Mouse (Mus musculus) limb, embryonic 11.5 days (tissue): ENCODE data around the gene Rpl38. TPM values are rescaled to one million over a fixed set of nuclear protein-coding genes. Genes with fewer than 3 reads are reported as not detected.
A peak's percentile ranks its signal among the peaks of the same experiment; 100 is the strongest.

Experiments
- ATAC-seq: fragments of 200-750 bp; cut with Nextera tagmentation; 2 replicates; pipeline ENCODE4 v1.8.0; 2017; ENCODE audit warnings: low read depth; ENCODE audit not compliant: insufficient number of reproducible peaks, low FRiP score, low TSS enrichment
- DNase-seq: peaks from one replicate; pipeline ENCODE4 v3.0.0-alpha.2; 2015; ENCODE audit warnings: low spot score
- H3K27ac ChIP-seq: fragments of 300-500 bp; sonication (generic); replicated peaks from 2 replicates; pipeline ENCODE4 v1.5.1; 2014; ENCODE audit warnings: low read depth, mild to moderate bottlenecking, low read length
- H3K27me3 ChIP-seq: fragments of 300-500 bp; sonication (generic); 2 replicates; pipeline ENCODE4 v1.6.1; 2014; ENCODE audit warnings: mild to moderate bottlenecking, low read length, mixed read lengths; ENCODE audit not compliant: control insufficient read depth, insufficient read depth
- H3K36me3 ChIP-seq: fragments of 300-500 bp; sonication (generic); 2 replicates; pipeline ENCODE4 v1.6.1; 2014; ENCODE audit warnings: mild to moderate bottlenecking, low read length, moderate library complexity, mixed read lengths; ENCODE audit not compliant: control insufficient read depth, insufficient read depth
- H3K4me1 ChIP-seq: fragments of 300-500 bp; sonication (generic); 2 replicates; pipeline ENCODE4 v1.6.1; 2014; ENCODE audit warnings: low read length, mixed read lengths; ENCODE audit not compliant: control insufficient read depth, insufficient read depth
- H3K4me2 ChIP-seq: fragments of 300-500 bp; sonication (generic); 2 replicates; pipeline ENCODE4 v1.6.1; 2014; ENCODE audit warnings: low read depth, mild to moderate bottlenecking, moderate library complexity; ENCODE audit not compliant: severe bottlenecking
- H3K4me3 ChIP-seq: fragments of 300-500 bp; sonication (generic); 2 replicates; pipeline ENCODE4 v1.5.1; 2014; ENCODE audit warnings: low read depth, low read length
- H3K9ac ChIP-seq: fragments of 300-500 bp; sonication (generic); 2 replicates; pipeline ENCODE4 v1.6.1; 2014; ENCODE audit warnings: mild to moderate bottlenecking, low read length
- H3K9me3 ChIP-seq: fragments of 300-500 bp; sonication (generic); 2 replicates; pipeline ENCODE4 v1.6.1; 2016; ENCODE audit warnings: low read length; ENCODE audit not compliant: control insufficient read depth
- WGBS: fragments of 180-500 bp; shearing (Covaris S2); extraction: QIAGEN DNeasy Blood & Tissue Kit; methylation state at CpG from one replicate; pipeline ENCODE4 v1.1.7; 2014; 5-methylcytosine and 5-hydroxymethylcytosine counted together
- polyA plus RNA-seq: library from polyadenylated mRNA; unstranded; fragments of >200 nt; fragmentation: Nextera tagmentation; extraction: Ambion mirVana; gene quantifications from 2 replicates; pipeline ENCODE4 v1.2.1, GENCODE M21; 2014

Gene Rpl38
- polyA plus RNA-seq, 1 experiment from 2014 or later = 1,033 TPM

DNA sequence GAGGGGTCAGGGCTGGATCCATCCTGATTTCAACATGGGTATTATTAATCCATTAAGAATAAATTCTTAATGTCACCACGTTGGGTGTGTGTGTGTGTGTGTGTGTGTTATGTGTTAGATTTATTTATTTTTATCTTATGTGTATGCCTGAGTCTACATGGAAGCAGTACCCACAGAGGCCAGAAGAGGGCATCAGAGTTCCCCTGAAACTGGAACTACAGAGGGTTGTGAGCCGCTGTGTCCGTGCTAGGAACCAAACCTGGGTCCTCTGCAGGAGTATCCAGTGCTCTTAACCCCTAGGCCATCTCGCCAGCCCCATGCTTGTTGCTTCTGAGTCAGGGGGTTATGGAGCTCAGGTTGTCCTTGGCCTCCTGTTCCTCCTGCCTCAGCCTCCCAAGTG lies 18.8 kb upstream of the Rpl38 start:
- Histone ChIP-seq H3K4me1 (no peaks in the 10 kb centered on the region), H3K9ac (no peak overlapping the region), H3K4me3 (no peak overlapping the region), H3K9me3 (no peaks in the 10 kb centered on the region), H3K27me3 (no peaks in the 10 kb centered on the region), H3K27ac (no peak overlapping the region), H3K36me3 (no peaks in the 10 kb centered on the region), H3K4me2 (no peak overlapping the region)
- ATAC-seq (no peak), DNase-seq (no peak)
- WGBS = 70% methylated on average over 4 of the region's 4 CpGs

DNA sequence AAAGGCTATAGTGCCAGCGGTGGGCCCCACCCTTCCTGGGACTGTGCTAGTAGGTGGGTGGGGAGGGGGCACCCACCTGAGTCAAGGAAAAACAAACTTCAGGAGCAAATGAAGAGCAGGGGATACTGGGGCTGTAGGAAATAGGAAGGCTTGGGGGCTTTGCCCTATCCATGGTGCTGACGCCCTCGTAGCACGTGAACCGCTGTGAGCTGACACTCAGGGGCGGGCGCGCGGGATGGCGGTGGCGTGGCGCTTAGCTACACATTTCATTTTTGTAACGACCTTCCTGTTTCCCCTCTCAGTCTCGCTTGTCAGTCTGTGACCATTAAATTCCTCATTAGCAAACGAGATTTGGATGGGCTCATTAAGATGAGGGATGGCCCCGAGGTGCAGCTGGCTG lies 15.8 kb upstream of the Rpl38 start:
- Histone ChIP-seq H3K4me2 (no peak overlapping the region), H3K27ac (no peak overlapping the region), H3K9ac (no peak overlapping the region), H3K36me3 (no peaks in the 10 kb centered on the region), H3K4me1 (no peaks in the 10 kb centered on the region), H3K27me3 (no peaks in the 10 kb centered on the region), H3K4me3 (no peak overlapping the region), H3K9me3 (no peaks in the 10 kb centered on the region)
- WGBS = 5% methylated on average over 16 of the region's 16 CpGs
- ATAC-seq (no peak), DNase-seq (peak; percentile 77)

DNA sequence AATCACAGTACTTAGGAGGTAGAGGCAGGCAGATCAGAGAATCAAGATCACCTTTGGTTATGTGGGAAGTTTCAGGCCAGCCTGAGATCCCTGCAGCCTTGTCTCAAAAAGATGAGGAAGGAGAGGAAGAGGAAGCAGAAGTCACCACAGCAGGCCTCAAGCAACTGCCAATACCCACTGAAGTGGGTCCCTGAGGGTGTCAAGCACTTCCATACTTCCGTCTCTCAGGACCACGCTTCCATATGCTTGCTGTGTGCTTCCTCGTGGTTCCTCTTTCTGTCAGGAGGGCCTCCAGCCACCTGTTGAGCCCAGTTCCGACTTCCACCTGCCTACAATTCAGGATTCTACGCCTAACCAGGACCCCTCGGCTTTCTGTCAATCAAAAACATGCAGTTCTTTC lies 14.7 kb upstream of the Rpl38 start:
- H3K9me3 ChIP-seq = no peaks in the 10 kb centered on the region
- ATAC-seq = no peak
- WGBS = 80% methylated on average over 6 of the region's 6 CpGs
- no peaks in the 10 kb centered on the region for H3K36me3 ChIP-seq
- H3K4me3 ChIP-seq = no peak overlapping the region
- no peak overlapping the region for H3K9ac ChIP-seq
- H3K4me2 ChIP-seq = no peak overlapping the region
- no peak for DNase-seq
- no peak overlapping the region for H3K27ac ChIP-seq
- H3K4me1 ChIP-seq = no peaks in the 10 kb centered on the region
- H3K27me3 ChIP-seq = no peaks in the 10 kb centered on the region

DNA sequence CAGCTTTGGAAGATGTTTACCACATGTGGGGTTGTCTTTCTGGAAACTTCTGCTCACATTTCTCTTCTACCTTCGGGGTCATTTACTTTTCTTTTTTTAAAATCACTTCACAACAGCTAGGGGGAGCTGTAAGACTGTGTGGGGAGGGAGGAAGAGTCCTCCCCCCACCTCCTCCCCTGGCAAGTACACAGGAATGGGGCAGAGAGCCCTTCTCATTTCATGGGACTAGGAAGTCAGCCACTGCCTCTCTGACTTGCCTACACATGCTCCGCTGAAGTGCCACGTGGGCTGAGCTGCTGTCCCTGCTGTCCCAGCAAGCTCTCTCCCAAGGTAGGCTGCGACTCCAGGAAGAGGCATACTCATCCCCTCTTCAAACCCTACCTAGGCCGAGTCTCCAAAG lies 13.8 kb upstream of the Rpl38 start:
- Histone ChIP-seq H3K4me2 (no peak overlapping the region), H3K4me1 (no peaks in the 10 kb centered on the region), H3K27me3 (no peaks in the 10 kb centered on the region), H3K4me3 (no peak overlapping the region), H3K9ac (no peak overlapping the region), H3K36me3 (no peaks in the 10 kb centered on the region), H3K9me3 (no peaks in the 10 kb centered on the region), H3K27ac (no peak overlapping the region)
- 64% methylated on average over 5 of the region's 5 CpGs for WGBS
- DNase-seq (no peak), ATAC-seq (no peak)

DNA sequence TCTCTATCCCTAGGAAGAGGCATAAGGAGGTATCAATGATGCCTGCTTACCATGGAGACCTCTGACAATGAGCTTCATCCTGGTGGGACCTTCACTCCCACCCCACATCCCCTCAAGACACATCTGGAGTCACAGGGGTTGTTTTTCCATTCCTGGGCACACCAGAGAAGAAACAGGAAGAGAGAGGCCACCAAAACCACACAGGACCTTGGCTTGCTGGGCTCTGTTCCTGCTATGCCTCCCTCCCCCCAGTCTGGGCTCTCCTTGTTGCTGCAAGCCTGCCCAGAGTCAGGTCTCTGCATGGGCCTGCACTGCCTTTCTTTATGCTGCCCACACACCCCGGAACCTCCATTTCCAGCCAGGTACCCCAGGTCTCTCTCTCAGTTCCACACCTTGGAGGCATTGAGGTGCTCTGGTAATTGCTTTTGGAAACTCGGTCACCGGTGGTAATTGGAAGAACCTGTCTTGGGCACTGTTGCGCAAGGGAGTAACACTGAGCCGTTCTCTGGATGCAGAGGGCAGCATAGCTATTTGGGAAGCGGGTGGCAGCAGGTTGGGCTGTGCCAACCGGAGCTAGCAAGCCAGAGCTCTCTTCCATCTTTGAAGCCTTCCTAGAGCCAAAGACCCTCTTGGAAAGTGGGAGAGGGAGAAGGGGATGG lies 12.8 kb upstream of the Rpl38 start:
- 90% methylated on average over 7 of the region's 7 CpGs for WGBS

DNA sequence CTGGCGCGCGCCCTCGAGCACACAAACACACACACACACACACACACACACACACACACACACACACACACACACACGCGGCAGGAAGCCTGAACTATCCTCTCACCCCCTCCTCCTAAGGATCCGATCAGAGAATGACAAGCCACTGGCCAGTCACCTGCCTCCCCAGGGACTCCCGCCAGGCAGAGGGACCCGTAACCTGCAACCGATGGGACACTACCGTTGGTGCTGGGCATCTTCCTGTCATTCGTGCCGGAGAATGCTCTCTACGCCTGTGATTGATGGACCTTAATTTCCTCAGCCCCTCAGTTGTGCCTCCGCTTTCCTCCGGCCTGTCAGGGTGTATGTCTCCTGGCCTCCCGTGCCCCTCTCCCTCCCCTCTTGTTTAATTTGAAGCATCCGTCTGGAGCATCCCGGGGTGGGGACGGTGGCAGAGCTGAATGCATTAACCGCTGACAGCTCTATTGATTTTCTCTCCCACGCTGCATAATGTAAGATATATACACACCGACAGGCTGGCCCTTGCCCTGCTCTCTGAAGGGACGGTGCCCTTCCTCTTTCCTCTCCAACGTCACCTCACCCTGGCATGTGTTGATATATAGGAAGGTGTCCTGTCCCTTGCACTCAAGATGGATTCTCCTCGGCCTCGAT lies 11.2 kb upstream of the Rpl38 start:
- Histone ChIP-seq H3K27me3 (no peaks in the 10 kb centered on the region), H3K9ac (no peak overlapping the region), H3K4me2 (no peak overlapping the region), H3K36me3 (no peaks in the 10 kb centered on the region), H3K4me3 (no peak overlapping the region), H3K27ac (no peak overlapping the region), H3K4me1 (no peaks in the 10 kb centered on the region), H3K9me3 (no peaks in the 10 kb centered on the region)
- DNase-seq (no peak), ATAC-seq (no peak)
- WGBS = 34% methylated on average over 27 of the region's 27 CpGs

More for the DNA sequence above, 12.8 kb upstream of the Rpl38 start:
- H3K9ac ChIP-seq = no peak overlapping the region
- DNase-seq (no peak), ATAC-seq (no peak)
- H3K4me3 ChIP-seq = no peak overlapping the region
- H3K27ac ChIP-seq = no peak overlapping the region
- H3K36me3 ChIP-seq = no peaks in the 10 kb centered on the region
- no peak overlapping the region for H3K4me2 ChIP-seq
- no peaks in the 10 kb centered on the region for H3K4me1 ChIP-seq
- H3K9me3 ChIP-seq = no peaks in the 10 kb centered on the region
- no peaks in the 10 kb centered on the region for H3K27me3 ChIP-seq

DNA sequence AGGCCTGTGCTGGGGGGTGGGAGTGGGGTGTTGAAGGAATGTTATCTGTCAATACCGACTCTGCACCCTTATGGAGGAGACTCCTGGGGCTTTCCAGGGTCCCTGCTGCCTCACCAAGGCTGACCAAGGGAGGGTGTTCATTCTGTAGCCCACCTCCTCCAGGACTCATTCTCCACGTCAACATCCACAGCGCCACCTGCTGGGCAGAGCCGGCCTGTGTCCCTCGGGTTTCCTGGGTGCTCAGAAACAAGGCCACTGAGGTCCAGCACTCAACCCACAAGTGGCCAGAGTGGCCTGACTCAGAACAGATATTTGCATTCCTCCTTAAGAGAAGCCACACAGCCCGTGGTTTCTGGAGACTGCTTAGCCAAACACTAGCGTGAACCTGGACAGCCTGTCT lies 10.6 kb upstream of the Rpl38 start:
- Histone ChIP-seq H3K36me3 (no peaks in the 10 kb centered on the region), H3K9me3 (no peaks in the 10 kb centered on the region), H3K4me2 (no peak overlapping the region), H3K9ac (no peak overlapping the region), H3K27ac (no peak overlapping the region), H3K4me3 (no peak overlapping the region), H3K27me3 (no peaks in the 10 kb centered on the region), H3K4me1 (no peaks in the 10 kb centered on the region)
- ATAC-seq = no peak
- DNase-seq = peak; percentile 76
- WGBS = 21% methylated on average over 7 of the region's 7 CpGs

DNA sequence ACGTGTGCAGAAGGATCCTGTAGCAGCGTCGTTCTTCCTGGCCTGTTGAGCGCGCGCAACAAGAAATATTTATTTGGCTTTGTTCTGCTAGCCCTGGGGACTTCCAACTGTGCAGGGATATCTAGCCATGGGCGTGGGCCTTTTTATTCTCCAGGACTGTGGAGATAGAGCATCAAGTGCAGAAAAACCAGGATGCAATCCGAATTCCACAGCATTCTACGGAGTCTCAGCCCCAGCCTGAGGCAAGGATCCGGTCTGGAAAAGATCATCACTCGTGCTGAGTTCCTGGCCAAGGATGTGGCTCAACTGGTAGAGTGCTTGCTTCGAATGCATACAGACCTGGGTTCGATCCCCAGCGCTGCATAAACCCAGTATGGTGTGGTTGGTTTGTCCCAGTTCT lies 6.2 kb upstream of the Rpl38 start:
- no peak for DNase-seq
- no peak overlapping the region for H3K4me2 ChIP-seq
- H3K27me3 ChIP-seq = no peaks in the 10 kb centered on the region
- ATAC-seq = no peak
- no peak overlapping the region for H3K27ac ChIP-seq
- H3K9ac ChIP-seq = no peak overlapping the region
- H3K4me1 ChIP-seq = no peaks in the 10 kb centered on the region
- no peak overlapping the region for H3K4me3 ChIP-seq
- no peaks in the 10 kb centered on the region for H3K36me3 ChIP-seq
- no peaks in the 10 kb centered on the region for H3K9me3 ChIP-seq
- WGBS = 89% methylated on average over 14 of the region's 14 CpGs
